Mouse (Mus musculus) intestine, embryonic 16.5 days (tissue): ENCODE measurements at regions not wholly inside any gene's neighbourhood (a gene's known extent, or its start where the extent isn't known, plus 50 kb on each side); places are given as distances from the start of the nearest gene placed in this dataset.

Source experiments
- ATAC-seq: fragments of 200-750 bp; cut with Nextera tagmentation; 2 replicates; pipeline ENCODE4 v1.8.0; 2017; ENCODE audit warnings: moderate TSS enrichment, moderate library complexity
- H3K27ac ChIP-seq: fragments of 300-500 bp; sonication (generic); 2 replicates; pipeline ENCODE4 v1.5.1; 2014; ENCODE audit warnings: mild to moderate bottlenecking, low read length
- H3K27me3 ChIP-seq: fragments of 300-500 bp; sonication (generic); replicated peaks from 2 replicates; pipeline ENCODE4 v1.6.1; 2014; ENCODE audit warnings: low read length, control low read depth, mixed read lengths; ENCODE audit not compliant: control insufficient read depth, insufficient read depth
- H3K36me3 ChIP-seq: fragments of 300-500 bp; sonication (generic); 2 replicates; pipeline ENCODE4 v1.6.1; 2014; ENCODE audit warnings: low read length, control low read depth; ENCODE audit not compliant: control insufficient read depth, insufficient read depth
- H3K4me1 ChIP-seq: fragments of 300-500 bp; sonication (generic); 2 replicates; pipeline ENCODE4 v1.6.1; 2014; ENCODE audit warnings: low read length, control low read depth, mixed read lengths; ENCODE audit not compliant: control insufficient read depth, insufficient read depth
- H3K4me2 ChIP-seq: fragments of 300-500 bp; sonication (generic); 2 replicates; pipeline ENCODE4 v1.6.1; 2014; ENCODE audit warnings: low read depth, low read length, control low read depth
- H3K4me3 ChIP-seq: fragments of 300-500 bp; sonication (generic); 2 replicates; pipeline ENCODE4 v1.5.1; 2014; ENCODE audit warnings: mild to moderate bottlenecking, low read length
- H3K9ac ChIP-seq: fragments of 300-500 bp; sonication (generic); 2 replicates; pipeline ENCODE4 v1.6.1; 2014; ENCODE audit warnings: low read depth, low read length
- H3K9me3 ChIP-seq: fragments of 300-500 bp; sonication (generic); 2 replicates; pipeline ENCODE4 v1.6.1; 2016; ENCODE audit warnings: low read length, control low read depth; ENCODE audit not compliant: control insufficient read depth
- WGBS: fragments of 180-500 bp; shearing (Covaris S2); extraction: QIAGEN DNeasy Blood & Tissue Kit; methylation state at CpG from one replicate; pipeline ENCODE4 v1.1.7; 2014; 5-methylcytosine and 5-hydroxymethylcytosine counted together

GRCm38 (mm10) chr10:92329661-92330060 is 392.6 kb downstream of the Nedd1 start:
- H3K4me2 ChIP-seq, result no peak overlapping the region
- no peak for ATAC-seq
- no peaks in the 10 kb centered on the region for H3K4me1 ChIP-seq
- no peak overlapping the region for H3K9ac ChIP-seq
- no peaks in the 10 kb centered on the region for H3K27me3 ChIP-seq
- H3K4me3 ChIP-seq, result no peak overlapping the region
- no peak overlapping the region for H3K27ac ChIP-seq
- H3K36me3 ChIP-seq, result no peaks in the 10 kb centered on the region
- 53% methylated on average over 1 of the region's 1 CpGs for WGBS
- H3K9me3 ChIP-seq, result no peaks in the 10 kb centered on the region

- H3K9me3 ChIP-seq, result no peaks in the 10 kb centered on the region
- WGBS, result 54% methylated on average over 4 of the region's 4 CpGs
- H3K36me3 ChIP-seq, result no peaks in the 10 kb centered on the region
- H3K27me3 ChIP-seq, result no peaks in the 10 kb centered on the region
- no peaks in the 10 kb centered on the region for H3K4me1 ChIP-seq
- no peak for ATAC-seq
- no peak overlapping the region for H3K4me2 ChIP-seq
- no peak overlapping the region for H3K9ac ChIP-seq
- no peak overlapping the region for H3K4me3 ChIP-seq
- H3K27ac ChIP-seq, result no peak overlapping the region
Observed at GRCm38 (mm10) chr10:92325284-92325989, 396.8 kb downstream of the Nedd1 start.

- H3K36me3 ChIP-seq, result no peaks in the 10 kb centered on the region
- no peaks in the 10 kb centered on the region for H3K9me3 ChIP-seq
- no peaks in the 10 kb centered on the region for H3K4me1 ChIP-seq
- no peaks in the 10 kb centered on the region for H3K27me3 ChIP-seq
- no peak overlapping the region for H3K4me2 ChIP-seq
- no peak overlapping the region for H3K4me3 ChIP-seq
- 68% methylated on average over 3 of the region's 3 CpGs for WGBS
- no peak for ATAC-seq
- H3K9ac ChIP-seq, result no peak overlapping the region
- H3K27ac ChIP-seq, result no peak overlapping the region
Observed at GRCm38 (mm10) chr10:92314606-92315005, 407.6 kb downstream of the Nedd1 start.

GRCm38 (mm10) chr10:92312278-92312677 is 409.9 kb downstream of the Nedd1 start:
- ATAC-seq, result no peak
- 78% methylated on average over 6 of the region's 6 CpGs for WGBS

GRCm38 (mm10) chr10:92308643-92309042 is 413.6 kb downstream of the Nedd1 start:
- no peak for ATAC-seq
- no peaks in the 10 kb centered on the region for H3K36me3 ChIP-seq
- H3K27me3 ChIP-seq, result no peaks in the 10 kb centered on the region
- H3K9me3 ChIP-seq, result no peaks in the 10 kb centered on the region
- 88% methylated on average over 3 of the region's 3 CpGs for WGBS
- no peak overlapping the region for H3K4me3 ChIP-seq
- H3K4me2 ChIP-seq, result no peak overlapping the region
- no peaks in the 10 kb centered on the region for H3K4me1 ChIP-seq
- H3K27ac ChIP-seq, result no peak overlapping the region
- no peak overlapping the region for H3K9ac ChIP-seq

More at GRCm38 (mm10) chr10:92312278-92312677, 409.9 kb downstream of the Nedd1 start:
- H3K4me3 ChIP-seq, result no peak overlapping the region
- no peaks in the 10 kb centered on the region for H3K9me3 ChIP-seq
- no peaks in the 10 kb centered on the region for H3K36me3 ChIP-seq
- no peaks in the 10 kb centered on the region for H3K4me1 ChIP-seq
- no peak overlapping the region for H3K27ac ChIP-seq
- H3K4me2 ChIP-seq, result no peak overlapping the region
- no peak overlapping the region for H3K9ac ChIP-seq
- H3K27me3 ChIP-seq, result no peaks in the 10 kb centered on the region

GRCm38 (mm10) chr10:92307861-92308260 is 414.4 kb downstream of the Nedd1 start:
- Histone ChIP-seq H3K4me2 (no peak overlapping the region), H3K9ac (no peak overlapping the region), H3K27ac (no peak overlapping the region), H3K27me3 (no peaks in the 10 kb centered on the region), H3K4me3 (no peak overlapping the region), H3K9me3 (no peaks in the 10 kb centered on the region), H3K4me1 (no peaks in the 10 kb centered on the region), H3K36me3 (no peaks in the 10 kb centered on the region)
- no peak for ATAC-seq
- WGBS, result 23% methylated on average over 3 of the region's 3 CpGs

GRCm38 (mm10) chr10:92298693-92299092 is 423.5 kb downstream of the Nedd1 start:
- Histone ChIP-seq H3K4me3 (no peak overlapping the region), H3K9ac (no peak overlapping the region), H3K27me3 (no peaks in the 10 kb centered on the region), H3K4me2 (no peak overlapping the region), H3K4me1 (no peaks in the 10 kb centered on the region), H3K36me3 (no peaks in the 10 kb centered on the region), H3K9me3 (no peaks in the 10 kb centered on the region), H3K27ac (no peak overlapping the region)
- WGBS, result 61% methylated on average over 13 of the region's 13 CpGs
- ATAC-seq, result no peak

GRCm38 (mm10) chr10:92296837-92297236 is 425.4 kb downstream of the Nedd1 start:
- Histone ChIP-seq H3K9ac (no peak overlapping the region), H3K4me2 (no peak overlapping the region), H3K36me3 (no peaks in the 10 kb centered on the region), H3K4me1 (no peaks in the 10 kb centered on the region), H3K9me3 (no peaks in the 10 kb centered on the region), H3K27me3 (no peaks in the 10 kb centered on the region), H3K27ac (no peak overlapping the region), H3K4me3 (no peak overlapping the region)
- WGBS, result 79% methylated on average over 4 of the region's 4 CpGs
- ATAC-seq, result no peak

- Histone ChIP-seq H3K9ac (no peak overlapping the region), H3K4me2 (no peak overlapping the region), H3K36me3 (no peaks in the 10 kb centered on the region), H3K4me1 (no peaks in the 10 kb centered on the region), H3K27ac (no peak overlapping the region), H3K4me3 (no peak overlapping the region), H3K9me3 (no peaks in the 10 kb centered on the region), H3K27me3 (no peaks in the 10 kb centered on the region)
- 84% methylated on average over 9 of the region's 9 CpGs for WGBS
- no peak for ATAC-seq
Observed at GRCm38 (mm10) chr10:92296303-92296702, 425.9 kb downstream of the Nedd1 start.

GRCm38 (mm10) chr10:92293261-92293660 is 429.0 kb downstream of the Nedd1 start:
- WGBS, result 50% methylated on average over 4 of the region's 4 CpGs
- no peaks in the 10 kb centered on the region for H3K27me3 ChIP-seq
- no peak overlapping the region for H3K4me2 ChIP-seq
- ATAC-seq, result no peak
- no peak overlapping the region for H3K4me3 ChIP-seq
- no peak overlapping the region for H3K27ac ChIP-seq
- no peaks in the 10 kb centered on the region for H3K4me1 ChIP-seq
- no peaks in the 10 kb centered on the region for H3K36me3 ChIP-seq
- H3K9ac ChIP-seq, result no peak overlapping the region
- no peaks in the 10 kb centered on the region for H3K9me3 ChIP-seq
